Mouse (Mus musculus) splenic B cell, adult 2 months (primary cell): ENCODE measurements around the gene Gm45062.

Experiments used
- DNase-seq: peaks from one replicate; pipeline ENCODE4 v3.0.0-alpha.2; 2011; ENCODE audit warnings: low read depth, low spot score
- H3K27me3 ChIP-seq: 2 replicates; pipeline ENCODE4 v1.6.1; 2012; ENCODE audit warnings: mild to moderate bottlenecking, low read length, moderate library complexity, mixed read lengths; ENCODE audit not compliant: control insufficient read depth, poor library complexity, insufficient read depth, severe bottlenecking
- H3K36me3 ChIP-seq: 2 replicates; pipeline ENCODE4 v1.6.1; 2012; ENCODE audit warnings: mild to moderate bottlenecking, low read length, moderate library complexity, mixed read lengths; ENCODE audit not compliant: control insufficient read depth, poor library complexity, insufficient read depth, severe bottlenecking

The Gm45062 gene

GRCm38 (mm10) chr6:8631362-8631761 is 372.1 kb downstream of the Gm45062 start:
- no peak for DNase-seq
- H3K27me3 ChIP-seq: no peaks in the 10 kb centered on the region
- no peaks in the 10 kb centered on the region for H3K36me3 ChIP-seq

GRCm38 (mm10) chr6:8631986-8632632 is 372.9 kb downstream of the Gm45062 start:
- DNase-seq: peak; percentile 86
- Histone ChIP-seq H3K27me3 (no peaks in the 10 kb centered on the region), H3K36me3 (no peaks in the 10 kb centered on the region)

- Histone ChIP-seq H3K27me3 (no peaks in the 10 kb centered on the region), H3K36me3 (no peaks in the 10 kb centered on the region)
- peak; percentile 23 for DNase-seq
Observed at GRCm38 (mm10) chr6:8632701-8633100, 373.5 kb downstream of the Gm45062 start.

GRCm38 (mm10) chr6:8638122-8638521 is 378.9 kb downstream of the Gm45062 start:
- no peak for DNase-seq
- Histone ChIP-seq H3K36me3 (no peaks in the 10 kb centered on the region), H3K27me3 (no peaks in the 10 kb centered on the region)

GRCm38 (mm10) chr6:8638899-8639298 is 379.6 kb downstream of the Gm45062 start:
- DNase-seq: no peak
- no peaks in the 10 kb centered on the region for H3K27me3 ChIP-seq

GRCm38 (mm10) chr6:8639526-8639925 is 380.3 kb downstream of the Gm45062 start:
- Histone ChIP-seq H3K36me3 (no peaks in the 10 kb centered on the region), H3K27me3 (no peaks in the 10 kb centered on the region)
- DNase-seq: no peak

More at GRCm38 (mm10) chr6:8638899-8639298, 379.6 kb downstream of the Gm45062 start:
- H3K36me3 ChIP-seq: no peaks in the 10 kb centered on the region

GRCm38 (mm10) chr6:8640863-8641262 is 381.6 kb downstream of the Gm45062 start:
- Histone ChIP-seq H3K27me3 (no peaks in the 10 kb centered on the region), H3K36me3 (no peaks in the 10 kb centered on the region)
- DNase-seq: no peak

GRCm38 (mm10) chr6:8644703-8645102 is 385.5 kb downstream of the Gm45062 start:
- Histone ChIP-seq H3K27me3 (no peaks in the 10 kb centered on the region), H3K36me3 (no peaks in the 10 kb centered on the region)
- DNase-seq: no peak

- no peak for DNase-seq
- no peaks in the 10 kb centered on the region for H3K36me3 ChIP-seq
Observed at GRCm38 (mm10) chr6:8645708-8646107, 386.5 kb downstream of the Gm45062 start.

More at GRCm38 (mm10) chr6:8645708-8646107, 386.5 kb downstream of the Gm45062 start:
- H3K27me3 ChIP-seq: no peaks in the 10 kb centered on the region
